Mouse (Mus musculus) liver, embryonic 14.5 days (tissue): ENCODE results near the gene Map3k21.

Experiments
- CTCF ChIP-seq: IDR thresholded peaks from 2 replicates; pipeline ENCODE4 v1.5.1; 2016; ENCODE audit warnings: antibody characterized with exemption, low read depth, control low read depth
- EP300 ChIP-seq: IDR thresholded peaks from 2 replicates; pipeline ENCODE4 v1.6.1; 2016; ENCODE audit warnings: antibody characterized with exemption, low read depth

- TF ChIP-seq CTCF (peak; percentile 49), EP300 (no peak)
Observed at GRCm38 (mm10) chr8:125907311-125907710, 2.9 kb upstream of the Map3k21 start.
